Mouse (Mus musculus): ENCODE measurements around the gene Slc35b2. TPM values are rescaled to one million over a fixed set of nuclear protein-coding genes. Genes with fewer than 3 reads are reported as not detected.

Slc35b2 gene
- polyA plus RNA-seq, 1 experiment = 83.1 TPM

DNA sequence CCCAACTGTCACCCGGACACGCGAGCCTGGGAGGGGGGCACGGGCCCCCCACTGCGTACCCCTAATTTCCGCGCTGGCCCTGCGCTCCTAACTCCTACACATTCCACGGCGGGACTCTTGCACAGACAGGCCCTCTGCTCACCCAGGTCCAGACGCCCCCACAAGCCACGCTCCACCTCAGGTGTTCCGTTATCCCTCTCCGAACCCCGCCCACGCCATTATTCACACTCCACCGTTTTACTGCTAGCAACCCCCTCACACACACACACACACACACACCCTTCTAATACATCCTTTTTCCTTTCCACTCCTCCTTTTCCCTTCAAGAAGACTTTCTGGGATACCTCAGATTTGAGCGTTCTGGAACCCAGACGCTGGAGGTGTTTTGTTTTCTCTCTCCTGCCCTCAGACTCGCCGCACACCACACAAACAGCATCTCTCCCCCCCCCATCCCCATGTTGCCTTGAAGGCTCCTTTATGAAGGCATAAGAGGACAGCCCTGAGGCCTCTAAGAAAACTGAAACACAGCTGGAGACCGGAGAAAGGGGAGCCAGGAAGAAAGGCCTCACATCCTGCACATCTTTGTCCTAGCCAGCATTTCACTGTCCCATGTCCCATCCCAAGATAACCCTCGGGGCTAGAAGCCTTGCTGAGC, 32.2 kb downstream of the Slc35b2 start:
- no peak for TF ChIP-seq POLR2A (IDR thresholded peaks at IDR 0.05; ENCODE audit: borderline replicate concordance, low read depth, low read length)
- TF ChIP-seq CTCF (IDR thresholded peaks at IDR 0.05; ENCODE audit: low read depth, low read length) = no peak
- Histone ChIP-seq H3K27ac (ENCODE audit: insufficient read depth, low read depth, low read length) (no peak overlapping the region), H3K4me3 (ENCODE audit: insufficient read depth, low read length) (peak overlapping the region; percentile 84), H3K4me1 (ENCODE audit: control insufficient read depth, insufficient read depth, low read length) (peaks cover 51% of the 10 kb centered on the region)

- H3K27ac ChIP-seq (ENCODE audit: insufficient read depth, low read depth, low read length) = peak overlapping the region; percentile 77
- TF ChIP-seq CTCF (IDR thresholded peaks at IDR 0.05; ENCODE audit: low read depth, low read length) = peak; percentile 33; the same call in 1 of the 2 replicates
- TF ChIP-seq POLR2A (IDR thresholded peaks at IDR 0.05; ENCODE audit: borderline replicate concordance, low read depth, low read length) = no peak
- H3K4me3 ChIP-seq (ENCODE audit: insufficient read depth, low read length) = no peak overlapping the region
- peaks cover 42% of the 10 kb centered on the region for H3K4me1 ChIP-seq (ENCODE audit: control insufficient read depth, insufficient read depth, low read length)
These were observed 33.1 kb downstream of the Slc35b2 start for GRCm38 (mm10) chr17:45596631-45597396.

- H3K4me3 ChIP-seq (ENCODE audit: insufficient read depth, low read length) = no peak overlapping the region
- TF ChIP-seq POLR2A (IDR thresholded peaks at IDR 0.05; ENCODE audit: borderline replicate concordance, low read depth, low read length) = no peak
- no peak for TF ChIP-seq CTCF (IDR thresholded peaks at IDR 0.05; ENCODE audit: low read depth, low read length)
- peaks cover 34% of the 10 kb centered on the region for H3K4me1 ChIP-seq (ENCODE audit: control insufficient read depth, insufficient read depth, low read length)
- peak overlapping the region; percentile 69 for H3K27ac ChIP-seq (ENCODE audit: insufficient read depth, low read depth, low read length)
These were observed 34.1 kb downstream of the Slc35b2 start for GRCm38 (mm10) chr17:45597787-45598186.

DNA sequence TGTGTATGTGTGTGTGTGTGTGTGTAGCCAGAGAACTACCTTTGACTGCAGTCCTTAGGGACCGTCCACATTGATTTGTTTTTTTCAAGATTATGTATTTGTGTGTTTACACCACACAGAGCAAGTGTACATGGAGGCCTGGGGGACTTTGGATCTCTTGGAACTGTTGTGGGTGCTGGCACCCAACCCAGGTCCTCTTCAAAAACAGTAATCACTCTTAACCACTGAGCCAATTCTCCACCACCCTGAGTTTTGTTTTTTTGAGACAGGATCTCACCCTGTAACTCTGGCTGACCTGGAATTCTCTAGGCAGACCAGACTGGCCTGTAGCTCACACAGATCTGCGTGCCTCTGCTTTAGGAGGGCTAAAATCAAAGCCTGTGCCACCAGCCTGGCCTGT, 34.7 kb downstream of the Slc35b2 start:
- TF ChIP-seq POLR2A (IDR thresholded peaks at IDR 0.05; ENCODE audit: borderline replicate concordance, low read depth, low read length) (no peak), CTCF (IDR thresholded peaks at IDR 0.05; ENCODE audit: low read depth, low read length) (no peak)
- peak overlapping the region; percentile 69 for H3K27ac ChIP-seq (ENCODE audit: insufficient read depth, low read depth, low read length)
- H3K4me1 ChIP-seq (ENCODE audit: control insufficient read depth, insufficient read depth, low read length) = peaks cover 28% of the 10 kb centered on the region
- no peak overlapping the region for H3K4me3 ChIP-seq (ENCODE audit: insufficient read depth, low read length)

GRCm38 (mm10) chr17:45598891-45599290, 35.2 kb downstream of the Slc35b2 start:
- TF ChIP-seq CTCF (IDR thresholded peaks at IDR 0.05; ENCODE audit: low read depth, low read length) (no peak), POLR2A (IDR thresholded peaks at IDR 0.05; ENCODE audit: borderline replicate concordance, low read depth, low read length) (no peak)
- H3K27ac ChIP-seq (ENCODE audit: insufficient read depth, low read depth, low read length) = peak overlapping the region; percentile 69; the same call in 1 of the 2 replicates
- H3K4me1 ChIP-seq (ENCODE audit: control insufficient read depth, insufficient read depth, low read length) = peaks cover 23% of the 10 kb centered on the region
- peak overlapping the region; percentile 39; the same call in 1 of the 2 replicates for H3K4me3 ChIP-seq (ENCODE audit: insufficient read depth, low read length)

DNA sequence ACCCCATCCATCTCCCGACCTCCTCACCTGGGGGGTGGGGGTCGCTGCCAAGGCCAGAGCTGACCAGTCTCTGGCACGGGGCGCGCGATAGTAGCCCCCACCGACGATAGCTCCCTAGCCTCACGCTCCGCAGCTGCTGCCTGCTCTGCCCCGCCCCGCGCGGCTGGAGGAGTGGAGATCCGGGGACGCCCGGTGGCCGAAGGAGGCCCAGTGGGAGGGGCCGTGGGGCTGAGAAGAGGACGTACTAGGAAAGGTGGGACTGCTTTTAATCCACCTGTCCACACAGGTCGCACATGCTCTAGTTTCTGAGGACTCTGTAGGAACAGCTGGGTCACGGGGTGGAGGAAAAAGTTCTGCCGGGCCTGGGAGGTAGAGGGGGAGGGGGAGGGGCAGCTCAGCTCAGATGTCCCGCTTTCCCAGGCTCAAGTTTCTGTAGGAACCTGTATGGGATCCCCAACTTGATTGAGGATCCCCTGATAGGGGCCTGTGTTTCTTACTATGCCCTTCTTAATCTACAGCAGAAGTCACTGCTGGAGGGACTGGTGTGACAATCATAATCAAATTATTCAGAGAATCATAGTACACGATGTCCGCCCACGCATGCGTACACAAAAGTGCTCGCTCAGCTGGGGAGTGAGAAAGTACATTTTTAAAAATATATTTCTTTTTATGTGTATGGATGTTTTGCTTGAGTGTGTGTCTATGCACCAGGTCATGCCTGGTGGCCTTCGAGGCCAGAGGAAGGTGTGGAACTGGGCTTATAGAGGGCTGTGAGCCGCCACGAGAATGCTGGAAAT, 36.0 kb downstream of the Slc35b2 start, which contains the start of gene Slc29a1:
Slc29a1 (minus strand) TSS at position 161 of the 797 bp plus-strand sequence.
- peak within 1 kb of the TSS; percentile 39 for H3K4me3 ChIP-seq (ENCODE audit: insufficient read depth, low read length)
- peaks cover 23% of the 10 kb centered on the region for H3K4me1 ChIP-seq (ENCODE audit: control insufficient read depth, insufficient read depth, low read length)
- TF ChIP-seq POLR2A (IDR thresholded peaks at IDR 0.05; ENCODE audit: borderline replicate concordance, low read depth, low read length) (no peak), CTCF (IDR thresholded peaks at IDR 0.05; ENCODE audit: low read depth, low read length) (no peak)
- peak within 1 kb of the TSS; percentile 69 for H3K27ac ChIP-seq (ENCODE audit: insufficient read depth, low read depth, low read length)

GRCm38 (mm10) chr17:45600267-45600666, 36.6 kb downstream of the Slc35b2 start:
- Histone ChIP-seq H3K4me3 (ENCODE audit: insufficient read depth, low read length) (no peak overlapping the region), H3K4me1 (ENCODE audit: control insufficient read depth, insufficient read depth, low read length) (peaks cover 23% of the 10 kb centered on the region), H3K27ac (ENCODE audit: insufficient read depth, low read depth, low read length) (no peak overlapping the region)
- TF ChIP-seq CTCF (IDR thresholded peaks at IDR 0.05; ENCODE audit: low read depth, low read length) (no peak), POLR2A (IDR thresholded peaks at IDR 0.05; ENCODE audit: borderline replicate concordance, low read depth, low read length) (no peak)

DNA sequence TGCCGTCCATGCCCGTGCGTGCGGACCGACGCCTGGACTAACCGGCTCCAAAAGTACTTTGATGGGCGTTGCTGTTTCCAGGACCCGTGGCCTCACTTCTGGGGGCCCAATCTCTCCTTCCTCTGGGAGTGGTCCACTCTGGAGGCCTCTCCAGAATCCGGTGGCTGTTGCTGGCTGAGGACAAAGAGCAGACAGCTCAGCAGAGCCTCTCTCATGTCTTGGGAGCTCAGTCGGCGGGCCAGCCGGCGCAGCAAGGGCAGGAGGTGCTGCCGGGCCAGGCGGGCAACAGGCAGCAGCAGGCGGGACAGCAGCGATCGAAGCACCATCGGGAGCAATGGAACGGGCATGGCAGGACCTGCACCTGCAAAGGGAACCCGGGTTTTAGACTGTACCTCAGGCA, 37.7 kb downstream of the Slc35b2 start:
- Histone ChIP-seq H3K27ac (ENCODE audit: insufficient read depth, low read depth, low read length) (no peak overlapping the region), H3K4me1 (ENCODE audit: control insufficient read depth, insufficient read depth, low read length) (peaks cover 17% of the 10 kb centered on the region), H3K4me3 (ENCODE audit: insufficient read depth, low read length) (no peak overlapping the region)
- TF ChIP-seq POLR2A (IDR thresholded peaks at IDR 0.05; ENCODE audit: borderline replicate concordance, low read depth, low read length) = no peak
- TF ChIP-seq CTCF (IDR thresholded peaks at IDR 0.05; ENCODE audit: low read depth, low read length) = no peak

- no peak for TF ChIP-seq POLR2A (IDR thresholded peaks at IDR 0.05; ENCODE audit: borderline replicate concordance, low read depth, low read length)
- no peak for TF ChIP-seq CTCF (IDR thresholded peaks at IDR 0.05; ENCODE audit: low read depth, low read length)
- no peak within 1 kb of the TSS for H3K27ac ChIP-seq (ENCODE audit: insufficient read depth, low read depth, low read length)
- H3K4me3 ChIP-seq (ENCODE audit: insufficient read depth, low read length) = no peak within 1 kb of the TSS
- peaks cover 11% of the 10 kb centered on the region for H3K4me1 ChIP-seq (ENCODE audit: control insufficient read depth, insufficient read depth, low read length)
These were observed 38.2 kb downstream of the Slc35b2 start, which contains the start of gene Mymx for GRCm38 (mm10) chr17:45601877-45602304. Mymx (minus strand) TSS chr17:45602102.

Data from bone marrow macrophage, adult 2 months (primary cell).